Mouse (Mus musculus): ENCODE measurements around the gene Usp49.
A peak's percentile ranks its signal among the peaks of the same experiment; 100 is the strongest.
"Not testable (repeated sequence)": the region's sequence is repeated elsewhere in the genome, so short reads cannot be mapped to it uniquely, and the experiment has no call there.

Usp49 gene

DNA sequence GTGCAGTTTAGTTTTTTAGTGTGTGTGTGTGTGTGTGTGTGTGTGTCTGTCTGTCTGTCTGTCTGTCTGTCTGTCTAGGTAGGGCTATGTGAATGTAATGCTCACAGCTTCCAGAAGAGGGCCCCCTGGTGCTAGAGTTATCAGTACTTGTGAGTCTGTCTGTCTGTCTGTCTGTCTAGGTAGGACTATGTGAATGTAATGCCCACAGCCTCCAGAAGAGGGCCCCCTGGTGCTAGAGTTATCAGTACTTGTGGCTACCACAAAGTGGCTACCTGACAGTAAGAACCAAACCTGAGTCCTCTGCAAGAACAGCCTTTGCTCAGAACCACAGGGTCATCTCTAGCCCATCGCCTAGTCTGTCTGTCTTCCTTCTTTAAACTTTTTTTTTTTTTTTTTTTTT, 16.2 kb downstream of the Usp49 start:
- DNase-seq (ENCODE audit: low read depth, low spot score) = peak; percentile 77

DNA sequence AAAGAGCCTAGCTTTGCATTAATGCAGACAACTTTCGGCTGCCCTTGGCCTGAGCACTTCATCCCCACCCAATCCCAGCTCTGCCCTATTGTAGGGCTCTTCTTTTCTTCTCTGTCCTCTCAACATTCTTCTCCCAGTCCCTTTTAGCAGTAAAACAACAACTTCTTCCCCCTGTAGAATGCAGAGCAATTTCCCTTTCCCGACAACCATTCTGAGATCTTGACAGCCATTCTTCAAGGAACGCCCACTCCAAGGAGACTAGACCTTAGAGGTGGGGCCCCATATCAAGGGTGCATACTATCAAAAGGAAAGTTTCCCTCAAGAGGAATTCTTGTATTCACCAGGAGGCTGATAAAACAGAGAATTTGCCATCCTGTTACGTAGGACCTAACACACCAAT, 18.5 kb downstream of the Usp49 start:
- no peak for DNase-seq (ENCODE audit: low read depth, low spot score)

DNA sequence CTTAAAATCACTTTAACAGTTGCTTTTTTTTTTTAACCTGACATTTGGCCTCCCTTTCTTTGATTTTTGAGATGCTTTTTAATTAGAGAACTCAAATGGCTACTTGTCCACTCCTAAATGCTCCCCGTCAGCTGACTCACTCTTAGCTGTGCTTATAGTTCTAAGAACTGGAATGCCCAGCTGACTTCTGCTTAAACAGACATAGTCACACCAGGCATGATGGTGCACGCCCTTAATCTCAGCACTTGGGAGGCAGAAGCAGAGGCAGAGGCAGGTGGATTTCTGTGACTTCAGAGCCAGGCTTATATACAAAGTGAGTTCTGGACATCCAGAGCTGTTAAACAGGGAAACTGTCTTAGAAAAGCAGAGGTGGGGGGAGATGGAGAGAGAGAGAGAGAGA, 21.5 kb downstream of the Usp49 start:
- no peak for DNase-seq (ENCODE audit: low read depth, low spot score)

DNA sequence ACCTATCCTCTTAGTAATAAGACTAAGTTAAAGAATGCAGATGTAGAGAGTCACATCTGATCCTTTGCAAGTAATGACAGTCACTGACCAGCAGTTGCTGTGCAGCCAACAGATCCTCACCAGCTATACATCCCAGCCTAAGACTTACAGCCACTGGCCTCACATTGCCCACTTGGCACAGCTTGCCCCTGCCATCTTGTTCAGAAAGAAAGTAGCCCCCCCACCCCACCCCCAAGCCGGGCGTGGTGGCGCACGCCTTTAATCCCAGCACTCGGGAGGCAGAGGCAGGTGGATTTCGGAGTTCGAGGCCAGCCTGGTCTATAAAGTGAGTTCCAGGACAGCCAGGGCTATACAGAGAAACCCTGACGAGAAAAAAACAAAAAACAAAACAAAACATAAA, 23.9 kb downstream of the Usp49 start:
- not testable (repeated sequence) for DNase-seq (ENCODE audit: low read depth, low spot score)

DNA sequence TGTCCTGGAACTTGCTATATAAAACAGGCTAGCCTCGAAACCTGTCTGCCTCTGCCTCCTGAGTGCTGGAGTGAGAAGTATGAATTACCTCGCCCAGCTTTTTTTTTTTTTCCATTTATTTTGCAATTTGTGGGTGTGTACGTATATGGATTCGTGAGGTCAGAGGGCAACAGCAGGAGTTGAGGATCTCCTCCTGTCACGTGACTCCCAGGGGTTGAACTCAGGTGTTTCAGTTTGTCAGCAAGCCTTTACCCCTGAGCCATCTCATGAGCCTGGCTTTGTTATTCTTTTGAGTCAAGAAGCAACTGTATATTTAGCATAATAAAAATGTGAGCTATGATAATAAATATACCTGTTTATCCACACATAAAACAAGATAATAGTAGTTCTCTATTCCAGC, 25.2 kb downstream of the Usp49 start:
- no peak for DNase-seq (ENCODE audit: low read depth, low spot score)

DNA sequence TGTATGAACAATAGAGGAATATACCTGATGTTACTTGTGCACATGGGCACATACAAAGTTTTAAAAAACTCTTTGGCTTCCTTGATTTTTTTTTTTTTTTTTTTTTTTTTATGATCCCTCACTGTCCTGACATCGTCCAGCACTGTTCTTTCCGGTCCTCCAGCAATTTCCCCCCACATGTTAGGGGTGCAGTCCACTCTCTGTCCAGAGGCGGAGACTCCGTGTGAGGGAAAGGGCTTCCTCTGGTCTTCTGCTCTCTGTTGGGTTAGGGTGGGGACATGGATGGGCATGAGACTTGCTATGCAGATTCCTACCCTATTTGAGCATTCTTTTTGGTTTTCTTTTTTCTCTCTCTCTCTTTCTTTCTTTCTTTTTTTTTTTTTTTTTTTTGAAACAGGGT, 27.4 kb downstream of the Usp49 start:
- no peak for DNase-seq (ENCODE audit: low read depth, low spot score)

DNA sequence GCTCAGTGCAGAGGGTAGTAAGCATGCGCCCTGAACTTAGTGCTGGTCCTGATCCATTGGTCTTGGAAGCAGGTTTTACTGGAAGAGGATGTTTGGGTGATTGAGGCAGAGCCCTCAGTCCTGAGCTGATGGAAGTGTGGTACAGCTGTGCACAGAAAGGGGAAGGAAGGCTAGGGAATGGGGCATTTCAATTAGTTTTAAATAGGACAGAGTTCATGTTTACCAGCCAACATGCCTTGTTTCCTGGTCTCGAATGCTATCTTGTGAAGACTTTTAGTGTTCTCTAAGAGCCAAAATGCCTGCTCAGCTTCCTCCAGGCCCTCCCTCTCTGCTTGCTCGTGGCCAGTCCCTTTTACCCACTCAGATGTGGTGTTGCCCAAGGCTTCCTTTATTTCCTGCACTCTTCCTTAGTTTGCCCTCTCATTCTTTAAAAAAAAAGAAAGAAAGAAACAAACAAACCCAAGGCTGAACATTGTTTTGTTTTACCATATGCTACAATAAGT, 28.3 kb downstream of the Usp49 start:
- no peak for DNase-seq (ENCODE audit: low read depth, low spot score)

DNA sequence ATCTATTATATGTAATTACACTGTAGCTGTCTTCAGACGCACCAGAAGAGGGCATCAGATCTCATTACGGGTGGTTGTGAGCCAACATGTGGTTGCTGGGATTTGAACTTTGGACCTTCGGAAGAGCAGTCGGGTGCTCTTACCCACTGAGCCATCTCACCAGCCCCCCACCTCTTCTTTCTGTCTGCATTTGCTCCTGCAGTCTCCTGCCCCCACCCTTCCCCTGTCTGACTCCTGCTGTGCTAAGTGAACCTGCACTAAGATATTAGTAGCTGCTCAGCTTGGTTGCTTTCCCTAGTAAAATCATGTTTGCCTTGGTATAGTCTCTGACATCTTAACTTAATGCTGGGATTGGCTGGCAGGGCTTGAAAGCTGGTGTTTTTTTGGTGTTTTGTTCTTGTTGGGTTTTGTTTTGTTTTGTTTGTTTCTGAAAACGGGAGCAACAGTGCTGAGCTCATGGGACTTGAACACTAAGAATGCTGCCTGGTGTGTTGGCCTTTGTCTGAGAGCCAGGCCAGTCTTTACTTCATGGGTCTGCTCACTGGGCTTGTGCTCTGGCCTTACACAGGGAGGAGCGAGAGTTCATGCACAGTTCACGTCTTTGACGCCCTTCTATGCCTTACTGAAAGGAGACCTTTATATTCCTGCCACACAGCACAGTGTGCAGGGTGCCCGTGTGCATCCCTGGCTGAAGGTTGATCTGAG, 32.7 kb downstream of the Usp49 start:
- DNase-seq (ENCODE audit: low read depth, low spot score) = no peak

DNA sequence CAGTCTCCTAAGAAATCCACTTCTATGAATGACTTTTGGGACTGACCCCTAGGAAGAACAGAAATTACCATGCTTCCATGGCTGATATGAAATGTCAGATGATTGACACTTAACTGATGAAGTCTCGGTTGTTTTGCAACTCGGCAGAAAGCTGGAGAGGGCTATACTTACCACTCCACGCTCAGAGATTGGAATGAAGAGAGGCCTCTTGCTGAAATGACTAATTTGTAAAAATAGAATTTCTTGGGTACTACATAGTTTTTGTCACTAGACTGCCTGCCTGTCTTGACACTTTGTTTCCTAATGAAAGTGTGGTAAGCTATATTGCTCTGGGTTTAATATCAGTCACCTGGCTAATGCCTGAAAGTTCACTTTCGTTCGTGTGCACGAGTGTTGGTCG, 34.0 kb downstream of the Usp49 start:
- no peak for DNase-seq (ENCODE audit: low read depth, low spot score)

DNA sequence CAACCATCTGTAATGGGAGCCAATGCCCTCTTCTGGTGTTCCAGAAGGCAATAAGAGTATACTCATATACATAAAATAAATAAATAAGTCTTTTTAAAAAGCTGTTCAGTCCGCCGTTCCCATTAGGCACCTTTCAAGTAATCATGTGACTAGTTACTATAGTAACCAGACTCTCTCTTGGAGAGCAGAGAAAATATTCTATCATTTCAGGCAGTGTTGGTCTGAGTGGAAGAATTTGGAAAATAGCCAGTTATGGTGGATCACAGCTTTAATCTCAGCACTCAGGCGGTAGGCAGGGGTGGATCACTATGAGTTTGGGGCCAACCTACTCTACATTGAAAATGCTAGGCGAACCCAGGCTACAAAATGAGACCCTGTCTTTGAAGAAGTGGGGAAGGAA, 38.7 kb downstream of the Usp49 start:
- no peak for DNase-seq (ENCODE audit: low read depth, low spot score)

DNA sequence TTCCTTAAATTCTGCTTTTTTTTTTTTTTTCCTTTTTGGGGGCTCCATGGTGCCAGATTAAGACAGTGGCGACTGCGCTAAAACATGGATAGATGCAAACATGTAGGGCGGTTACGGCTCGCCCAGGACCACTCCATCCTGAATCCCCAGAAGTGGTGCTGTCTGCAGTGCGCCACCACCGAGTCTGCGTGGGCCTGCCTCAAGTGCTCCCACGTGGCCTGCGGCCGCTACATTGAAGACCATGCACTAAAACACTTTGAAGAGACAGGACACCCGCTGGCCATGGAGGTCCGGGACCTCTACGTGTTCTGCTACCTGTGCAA, 41.5 kb downstream of the Usp49 start:
- no peak for DNase-seq (ENCODE audit: low read depth, low spot score)

DNA sequence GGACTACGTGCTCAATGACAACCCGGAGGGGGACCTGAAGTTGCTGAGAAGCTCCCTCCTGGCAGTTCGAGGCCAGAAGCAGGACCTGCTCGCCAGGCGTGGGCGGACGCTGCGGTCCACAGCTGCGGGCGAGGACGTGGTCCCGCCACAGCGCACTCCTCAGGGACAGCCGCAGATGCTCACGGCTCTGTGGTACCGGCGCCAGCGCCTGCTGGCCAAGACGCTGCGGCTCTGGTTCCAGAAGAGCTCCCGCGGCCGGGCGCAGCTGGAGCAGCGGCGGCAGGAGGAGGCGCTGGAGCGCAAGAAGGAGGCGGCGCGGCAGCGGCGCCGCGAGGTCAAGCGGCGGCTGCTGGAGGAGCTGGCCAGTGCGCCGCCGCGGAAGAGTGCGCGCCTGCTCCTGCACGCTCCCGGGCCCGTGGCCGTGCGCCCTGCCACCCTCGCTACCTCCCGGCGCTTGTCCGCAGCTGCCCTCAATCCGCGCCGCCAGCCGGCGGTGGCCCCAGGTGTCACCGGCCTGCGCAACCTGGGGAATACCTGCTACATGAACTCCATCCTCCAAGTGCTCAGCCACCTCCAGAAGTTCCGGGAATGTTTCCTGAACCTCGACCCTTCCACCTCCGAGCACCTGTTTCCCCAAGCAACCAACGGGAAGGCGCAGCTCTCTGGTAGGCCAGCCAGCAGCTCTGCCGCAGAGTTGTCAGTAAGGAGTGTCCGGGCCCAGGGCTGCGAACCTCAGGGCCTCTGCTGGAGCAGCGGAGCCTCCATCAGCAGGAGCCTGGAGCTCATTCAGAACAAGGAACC, 42.0 kb downstream of the Usp49 start:
- no peak for DNase-seq (ENCODE audit: low read depth, low spot score)

DNA sequence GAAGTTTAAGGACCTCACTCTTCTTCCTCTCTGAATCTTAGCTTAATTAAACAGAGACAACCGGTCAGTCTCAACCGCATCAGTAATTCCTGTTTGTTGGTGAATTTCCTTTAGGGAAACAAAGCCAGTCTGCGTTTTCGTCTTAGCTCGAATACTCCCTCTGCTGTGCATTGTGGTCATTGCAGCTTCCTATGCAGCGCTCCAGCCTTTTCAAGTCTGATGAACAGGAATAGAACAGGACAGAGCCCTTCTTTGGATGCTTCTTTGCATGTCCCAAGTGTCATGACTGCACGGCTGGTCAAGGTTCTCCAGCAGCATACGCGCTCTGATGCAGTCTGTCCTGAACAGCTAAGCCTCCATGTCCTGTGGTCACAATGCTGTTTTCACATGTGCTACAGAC, 46.1 kb downstream of the Usp49 start:
- peak; percentile 76 for DNase-seq (ENCODE audit: low read depth, low spot score)

DNA sequence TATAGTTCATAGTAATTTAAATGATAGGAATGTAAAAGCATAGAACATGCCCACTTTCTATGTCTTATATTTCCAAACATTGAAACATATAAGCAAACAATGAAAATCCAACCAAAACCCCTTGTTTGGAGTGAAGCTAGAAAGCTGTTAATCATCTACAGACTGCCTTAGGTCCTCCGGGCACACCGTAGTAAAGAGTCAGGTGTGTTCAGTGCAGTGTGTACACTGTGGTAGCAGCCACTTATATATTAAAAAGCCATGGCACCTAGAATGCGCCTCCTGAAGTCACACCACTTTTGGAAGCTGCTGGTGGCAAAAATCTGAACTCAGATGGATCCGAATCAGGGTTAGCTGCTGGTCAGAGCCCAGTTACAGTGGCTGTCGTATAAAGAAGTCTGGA, 47.7 kb downstream of the Usp49 start:
- DNase-seq (ENCODE audit: low read depth, low spot score) = no peak

DNA sequence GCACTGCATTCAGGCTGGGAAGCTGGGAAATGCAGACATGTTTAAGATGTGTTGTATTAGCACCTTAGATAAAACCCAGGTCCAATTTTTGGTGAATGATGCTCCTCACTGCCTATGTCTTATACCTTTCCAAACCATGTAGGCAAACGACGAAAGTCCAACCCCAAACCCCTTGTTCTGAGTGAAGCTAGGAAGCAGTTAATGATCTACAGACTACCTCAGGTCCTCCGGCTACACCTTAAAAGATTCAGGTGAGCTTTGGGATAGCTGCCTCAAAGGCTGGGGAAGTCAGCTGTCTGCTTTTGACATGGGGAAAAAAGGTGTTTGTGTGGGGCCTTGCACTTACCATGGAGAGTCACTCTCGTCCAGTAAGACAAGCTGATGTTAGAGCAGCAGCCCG, 48.2 kb downstream of the Usp49 start:
- no peak for DNase-seq (ENCODE audit: low read depth, low spot score)

DNA sequence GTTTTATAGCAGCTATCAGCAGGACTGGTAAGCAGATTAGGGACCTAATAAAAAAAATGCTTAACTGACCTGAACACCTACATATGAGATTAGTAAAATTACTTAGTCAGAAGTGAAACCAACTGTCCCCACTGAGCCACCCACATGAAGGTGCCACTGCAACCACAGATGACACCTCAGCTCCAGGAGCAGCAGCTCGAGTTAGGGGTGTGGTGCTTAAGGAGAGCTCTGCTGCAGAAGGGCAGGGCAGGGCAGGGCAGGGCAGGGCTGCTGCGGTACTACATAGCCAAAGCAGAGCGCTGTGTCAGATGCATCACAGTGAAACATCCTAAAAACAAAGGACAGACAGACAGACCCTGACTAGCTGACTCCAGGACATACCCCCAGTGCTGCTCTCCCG, 52.3 kb downstream of the Usp49 start:
- peak; percentile 24 for DNase-seq (ENCODE audit: low read depth, low spot score)

DNA sequence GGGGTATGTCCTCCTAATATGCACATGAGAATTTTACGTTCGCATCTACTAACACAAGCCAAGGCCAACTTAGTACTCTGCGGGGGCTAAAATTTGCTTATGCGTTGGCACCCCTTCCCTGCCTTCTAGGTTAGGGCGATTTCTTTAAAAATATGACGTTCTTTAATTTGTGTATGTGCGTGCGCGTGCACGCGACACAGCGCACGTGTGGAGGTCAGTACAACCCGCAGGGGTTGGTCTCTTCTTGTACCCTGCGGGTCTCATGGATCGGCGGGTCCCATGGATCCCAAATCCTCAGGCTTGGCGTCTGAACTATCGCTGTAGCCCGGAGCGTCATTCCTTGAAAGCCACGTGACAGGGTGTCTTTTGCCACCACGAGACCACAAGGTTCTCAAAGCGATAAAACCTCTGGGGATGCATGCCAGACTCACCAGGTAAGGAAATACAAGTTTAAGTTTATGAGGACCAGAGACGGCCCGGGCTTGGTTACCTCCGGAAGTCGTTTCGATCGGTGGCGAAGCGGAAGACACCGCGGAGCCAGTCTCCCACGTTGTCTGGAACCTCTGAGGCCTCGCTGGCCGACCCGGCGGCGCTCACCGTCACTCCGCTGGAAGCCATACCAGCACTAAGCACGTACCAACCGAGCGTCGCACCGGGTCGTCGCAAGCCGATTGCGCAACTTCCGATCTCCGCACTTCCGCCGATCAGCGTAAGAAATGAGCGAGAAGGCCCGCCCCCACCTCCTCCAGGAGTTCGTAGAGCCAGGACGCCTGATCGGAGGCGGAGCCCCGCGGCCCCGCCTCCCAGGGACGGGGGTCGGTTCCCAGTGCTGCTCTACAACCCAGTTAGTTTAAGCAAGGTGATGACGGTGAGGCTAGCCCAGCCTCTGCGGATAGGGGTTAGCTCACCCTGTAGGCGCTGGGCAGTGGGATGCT, 57.2 kb downstream of the Usp49 start:
- peak; percentile 98 for DNase-seq (ENCODE audit: low read depth, low spot score)

DNA sequence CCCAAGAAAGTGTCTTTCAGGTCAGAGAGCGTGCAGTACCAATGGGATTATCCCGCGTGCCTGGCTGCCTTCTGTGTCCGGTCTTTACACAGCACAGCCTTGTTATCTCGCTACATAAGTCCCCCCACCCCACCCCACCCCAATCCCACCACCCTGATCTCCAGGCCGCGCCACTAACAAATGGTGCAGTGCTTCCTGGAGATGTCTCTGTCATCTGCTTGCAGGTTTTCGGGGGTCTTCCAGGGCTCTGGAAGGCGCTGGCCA, 57.8 kb downstream of the Usp49 start, which contains the start of gene Tomm6:
Gene Tomm6, minus strand, starts transcription at position 43 of the 264 bp plus-strand sequence.
- DNase-seq (ENCODE audit: low read depth, low spot score) = no peak

DNA sequence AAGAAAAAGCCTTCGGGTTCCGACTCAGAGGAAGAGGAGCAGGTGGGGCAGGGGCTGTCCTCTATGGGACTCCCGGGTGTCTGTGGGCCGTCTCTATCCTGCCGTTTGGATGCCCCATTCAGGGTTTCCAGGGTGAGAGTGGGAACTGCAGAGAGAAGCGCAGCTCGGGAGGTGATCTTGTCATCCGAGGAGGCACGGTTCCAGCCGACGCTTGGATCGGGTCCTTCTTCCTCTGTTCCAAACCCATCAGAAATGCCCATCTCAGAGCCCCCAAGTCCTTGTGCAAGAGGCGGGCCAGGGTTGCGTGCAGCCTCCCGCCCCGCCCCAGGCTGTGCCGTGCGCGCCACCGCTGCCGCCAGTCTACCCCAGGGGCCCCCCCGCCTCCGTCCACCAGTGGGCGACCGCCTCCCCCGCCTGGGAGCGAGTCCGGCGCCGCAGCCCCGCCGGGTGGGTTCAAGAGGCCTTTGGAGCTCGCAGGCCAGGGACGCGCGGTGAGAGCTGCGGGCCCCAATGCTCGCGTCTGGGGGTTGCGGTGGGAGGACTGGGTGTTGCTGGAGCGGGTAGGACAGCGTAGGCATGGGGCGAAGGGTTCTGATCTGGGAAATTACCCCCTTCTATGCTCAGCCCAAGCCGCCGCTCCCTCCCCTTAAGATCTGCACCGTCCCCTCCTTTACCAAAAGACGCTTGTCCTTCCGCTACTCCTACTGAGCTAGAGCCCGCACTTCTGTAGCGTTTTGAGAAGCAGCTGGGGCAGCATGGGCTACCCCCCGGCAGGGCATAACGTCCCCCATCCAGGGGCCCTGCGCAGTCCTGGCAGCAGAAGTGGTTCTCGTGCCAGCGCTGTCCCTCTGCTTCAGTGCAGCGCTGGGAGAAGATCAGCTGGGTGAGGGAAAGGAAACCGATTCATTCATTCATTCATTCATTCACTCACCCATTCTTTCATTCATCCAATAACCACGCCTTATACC, 58.4 kb downstream of the Usp49 start, which contains the start of gene Frs3:
Gene Frs3, plus strand, starts transcription at position 423 of the 968 bp plus-strand sequence.
- DNase-seq (ENCODE audit: low read depth, low spot score) = peak; percentile 66

DNA sequence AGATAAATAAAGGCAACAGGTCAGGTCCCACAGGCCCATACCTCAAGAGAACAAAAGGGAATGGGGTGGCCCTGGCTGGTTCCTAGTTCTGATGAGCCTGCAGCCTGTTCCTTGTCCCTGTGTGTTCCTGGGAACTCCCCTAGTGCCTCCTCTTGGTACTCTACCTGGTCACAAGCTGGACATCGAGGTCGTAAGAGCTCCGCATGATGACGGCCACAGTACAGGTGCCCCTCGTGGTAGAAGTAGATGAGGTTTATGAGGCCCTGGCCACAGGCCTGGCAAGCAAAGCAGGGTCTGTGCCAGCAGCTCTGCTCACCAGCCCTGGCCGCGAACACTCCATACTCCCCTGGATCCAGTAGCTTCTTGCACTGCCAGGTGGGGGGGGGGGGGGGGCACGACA, 59.4 kb downstream of the Usp49 start:
- no peak for DNase-seq (ENCODE audit: low read depth, low spot score)

DNA sequence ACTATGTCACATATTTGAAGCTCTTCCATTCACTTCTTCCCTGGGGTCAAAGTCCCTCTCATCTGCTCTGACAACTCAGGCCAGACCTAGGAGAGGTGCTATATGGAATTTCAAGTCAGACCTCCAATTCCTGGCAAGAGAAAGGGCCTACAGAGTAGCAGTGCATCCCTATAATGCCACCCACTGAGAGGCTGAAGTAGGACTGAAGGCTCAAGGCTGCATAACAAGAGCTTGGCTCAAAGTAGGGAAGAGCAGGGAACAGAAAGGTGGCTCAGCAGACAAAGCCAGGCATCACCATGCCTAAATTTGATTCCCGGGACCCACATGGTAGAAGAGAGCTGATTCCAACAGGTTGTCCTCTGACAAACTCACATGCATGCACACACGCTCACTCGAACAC, 61.2 kb downstream of the Usp49 start:
- no peak for DNase-seq (ENCODE audit: low read depth, low spot score)
